Mouse (Mus musculus): ENCODE results near the gene Dnajc15. TPM values are rescaled to one million over a fixed set of nuclear protein-coding genes. Genes with fewer than 3 reads are reported as not detected.

Dnajc15 gene
- total and polyA plus RNA-seq, 3 experiments: 16.3 to 51.5 (median 17.6) TPM

DNA sequence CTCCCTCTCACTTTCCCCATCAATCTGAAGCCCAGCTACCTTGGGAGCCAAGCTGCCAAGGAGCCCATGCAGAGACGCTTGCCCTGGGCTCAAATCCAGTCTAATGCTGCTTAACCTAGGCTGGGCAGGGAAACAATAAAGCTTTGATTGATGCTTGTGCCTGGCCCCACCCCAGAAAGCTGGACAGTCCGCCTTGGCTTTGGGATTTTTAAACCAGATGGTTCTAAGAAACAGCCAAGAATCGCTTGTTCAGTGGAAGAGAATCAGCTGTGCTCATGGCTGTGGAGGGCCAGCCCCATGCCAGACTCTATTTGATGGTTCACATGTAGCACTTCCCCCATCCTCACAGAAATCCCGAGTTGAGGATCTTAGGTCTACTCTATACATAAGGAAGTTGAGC, 60.0 kb downstream of the Dnajc15 start:
- no peaks in the 10 kb centered on the region for H3K9me3 ChIP-seq (replicated peaks)
- no peak for ATAC-seq (ENCODE audit: extremely low read depth, insufficient number of reproducible peaks, low FRiP score, poor library complexity, severe bottlenecking)
- H3K36me3 ChIP-seq (replicated peaks): peaks cover 3% of the 10 kb centered on the region
- TF ChIP-seq GATA1 (IDR thresholded peaks at IDR 0.05; ENCODE audit: borderline replicate concordance, low read length) (no peak), POLR2AphosphoS5 (IDR thresholded peaks at IDR 0.05; ENCODE audit: insufficient replicate concordance, low read depth, low read length) (no peak), GATA2 (IDR thresholded peaks at IDR 0.05; ENCODE audit: borderline replicate concordance, low read depth, low read length) (no peak), TAL1 (conservative IDR thresholded peaks at IDR 0.05; ENCODE audit: low read depth, low read length) (no peak), CTCF (IDR thresholded peaks at IDR 0.05; ENCODE audit: low read depth, low read length) (no peak)
- no peaks in the 10 kb centered on the region for H3K27me3 ChIP-seq (ENCODE audit: insufficient read depth, low read length)
- DNase-seq (ENCODE audit: low spot score): no peak
- H3K4me3 ChIP-seq (ENCODE audit: low read depth, low read length): no peak overlapping the region
- no peaks in the 10 kb centered on the region for H3K4me1 ChIP-seq (ENCODE audit: insufficient read depth, low read depth, low read length)

DNA sequence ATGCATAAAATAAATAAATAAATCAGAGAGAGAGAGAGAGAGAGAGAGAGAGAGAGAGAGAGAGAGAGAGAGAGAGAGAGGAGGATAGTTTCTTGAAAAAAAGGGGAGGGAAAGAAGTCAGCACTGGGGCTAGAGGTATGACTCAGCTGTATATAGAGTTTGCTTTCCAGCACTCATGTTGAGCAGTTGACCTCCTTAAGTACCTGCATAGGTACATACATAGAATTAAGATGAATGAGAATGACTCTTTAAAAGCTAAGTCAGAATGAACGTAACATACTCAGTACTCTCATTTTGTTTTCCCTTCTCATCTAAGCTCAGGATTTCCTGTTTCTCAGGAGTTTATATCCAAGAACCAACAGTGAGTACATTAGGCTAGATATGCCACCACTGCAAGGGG, 62.0 kb downstream of the Dnajc15 start:
- H3K36me3 ChIP-seq (replicated peaks): no peaks in the 10 kb centered on the region
- DNase-seq (ENCODE audit: low spot score) (no peak), ATAC-seq (ENCODE audit: extremely low read depth, insufficient number of reproducible peaks, low FRiP score, poor library complexity, severe bottlenecking) (no peak)
- TF ChIP-seq TAL1 (conservative IDR thresholded peaks at IDR 0.05; ENCODE audit: low read depth, low read length): no peak
- TF ChIP-seq CTCF (IDR thresholded peaks at IDR 0.05; ENCODE audit: low read depth, low read length): no peak
- no peaks in the 10 kb centered on the region for H3K27me3 ChIP-seq (ENCODE audit: insufficient read depth, low read length)
- no peak overlapping the region for H3K4me3 ChIP-seq (ENCODE audit: low read depth, low read length)
- H3K4me1 ChIP-seq (ENCODE audit: insufficient read depth, low read depth, low read length): no peaks in the 10 kb centered on the region
- H3K9me3 ChIP-seq (replicated peaks): no peaks in the 10 kb centered on the region

DNA sequence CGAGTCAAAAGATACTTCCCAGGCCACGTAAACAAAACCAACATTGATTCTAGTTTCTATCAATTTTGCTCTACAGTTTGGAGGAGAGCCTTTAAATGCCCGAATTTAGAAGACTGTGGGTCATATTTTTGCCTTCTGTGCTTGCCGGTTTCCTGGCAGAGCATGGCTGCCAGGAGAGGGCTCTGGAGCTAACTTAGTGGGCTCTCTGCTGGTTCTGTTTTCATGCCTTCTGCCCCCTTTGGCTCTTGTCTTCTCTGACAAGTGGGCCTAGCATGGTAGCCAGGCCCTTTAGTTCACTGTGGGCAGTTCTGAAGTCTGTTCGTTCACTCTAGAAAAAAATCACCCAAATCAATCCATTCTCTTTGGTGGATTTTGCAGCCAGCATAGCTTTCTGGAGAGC, 63.5 kb downstream of the Dnajc15 start:
- Histone ChIP-seq H3K9me3 (replicated peaks) (no peaks in the 10 kb centered on the region), H3K36me3 (replicated peaks) (no peaks in the 10 kb centered on the region), H3K4me1 (ENCODE audit: insufficient read depth, low read depth, low read length) (no peaks in the 10 kb centered on the region), H3K4me3 (ENCODE audit: low read depth, low read length) (no peak overlapping the region), H3K27me3 (ENCODE audit: insufficient read depth, low read length) (no peaks in the 10 kb centered on the region)
- no peak for ATAC-seq (ENCODE audit: extremely low read depth, insufficient number of reproducible peaks, low FRiP score, poor library complexity, severe bottlenecking)
- TF ChIP-seq TAL1 (conservative IDR thresholded peaks at IDR 0.05; ENCODE audit: low read depth, low read length) (no peak), CTCF (IDR thresholded peaks at IDR 0.05; ENCODE audit: low read depth, low read length) (no peak), GATA1 (IDR thresholded peaks at IDR 0.05; ENCODE audit: borderline replicate concordance, low read length) (no peak), GATA2 (IDR thresholded peaks at IDR 0.05; ENCODE audit: borderline replicate concordance, low read depth, low read length) (no peak), POLR2AphosphoS5 (IDR thresholded peaks at IDR 0.05; ENCODE audit: insufficient replicate concordance, low read depth, low read length) (no peak)
- no peak for DNase-seq (ENCODE audit: low spot score)

GRCm38 (mm10) chr14:77807836-77808235, 67.1 kb downstream of the Dnajc15 start:
- Histone ChIP-seq H3K27me3 (ENCODE audit: insufficient read depth, low read length) (no peaks in the 10 kb centered on the region), H3K4me1 (ENCODE audit: insufficient read depth, low read depth, low read length) (no peaks in the 10 kb centered on the region), H3K9me3 (replicated peaks) (no peaks in the 10 kb centered on the region), H3K36me3 (replicated peaks) (no peaks in the 10 kb centered on the region), H3K4me3 (ENCODE audit: low read depth, low read length) (no peak overlapping the region)
- TF ChIP-seq GATA1 (IDR thresholded peaks at IDR 0.05; ENCODE audit: borderline replicate concordance, low read length) (no peak), TAL1 (conservative IDR thresholded peaks at IDR 0.05; ENCODE audit: low read depth, low read length) (no peak), POLR2AphosphoS5 (IDR thresholded peaks at IDR 0.05; ENCODE audit: insufficient replicate concordance, low read depth, low read length) (no peak), GATA2 (IDR thresholded peaks at IDR 0.05; ENCODE audit: borderline replicate concordance, low read depth, low read length) (no peak), CTCF (IDR thresholded peaks at IDR 0.05; ENCODE audit: low read depth, low read length) (no peak)
- no peak for DNase-seq (ENCODE audit: low spot score)
- no peak for ATAC-seq (ENCODE audit: extremely low read depth, insufficient number of reproducible peaks, low FRiP score, poor library complexity, severe bottlenecking)

- H3K4me3 ChIP-seq (ENCODE audit: low read depth, low read length): no peak overlapping the region
- H3K27me3 ChIP-seq (ENCODE audit: insufficient read depth, low read length): no peaks in the 10 kb centered on the region
- H3K9me3 ChIP-seq (replicated peaks): no peaks in the 10 kb centered on the region
- no peak for TF ChIP-seq GATA1 (IDR thresholded peaks at IDR 0.05; ENCODE audit: borderline replicate concordance, low read length)
- TF ChIP-seq GATA2 (IDR thresholded peaks at IDR 0.05; ENCODE audit: borderline replicate concordance, low read depth, low read length): no peak
- TF ChIP-seq CTCF (IDR thresholded peaks at IDR 0.05; ENCODE audit: low read depth, low read length): no peak
- TF ChIP-seq POLR2AphosphoS5 (IDR thresholded peaks at IDR 0.05; ENCODE audit: insufficient replicate concordance, low read depth, low read length): no peak
- TF ChIP-seq TAL1 (conservative IDR thresholded peaks at IDR 0.05; ENCODE audit: low read depth, low read length): no peak
- no peak for ATAC-seq (ENCODE audit: extremely low read depth, insufficient number of reproducible peaks, low FRiP score, poor library complexity, severe bottlenecking)
- no peaks in the 10 kb centered on the region for H3K4me1 ChIP-seq (ENCODE audit: insufficient read depth, low read depth, low read length)
- no peak for DNase-seq (ENCODE audit: low spot score)
- H3K36me3 ChIP-seq (replicated peaks): no peaks in the 10 kb centered on the region
These were observed 68.6 kb downstream of the Dnajc15 start for GRCm38 (mm10) chr14:77806345-77806744.

DNA sequence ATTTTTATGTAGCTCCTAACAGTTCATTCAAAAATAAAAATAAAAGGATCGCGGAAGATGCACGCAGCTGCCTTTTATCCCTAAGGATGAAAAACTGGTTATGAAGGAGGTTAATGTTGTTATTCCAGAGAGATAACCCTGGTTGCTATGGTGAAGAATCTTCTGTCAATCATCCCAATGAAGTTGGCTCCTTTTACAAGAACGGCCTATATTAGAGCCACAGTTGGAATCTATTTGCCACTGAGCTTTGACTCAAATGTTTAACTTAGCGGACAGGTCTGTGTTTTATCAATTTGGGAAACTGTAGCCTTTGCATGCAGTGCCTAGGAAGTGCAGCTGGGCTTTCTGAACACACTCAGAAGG, 72.7 kb downstream of the Dnajc15 start:
- Histone ChIP-seq H3K36me3 (replicated peaks) (no peaks in the 10 kb centered on the region), H3K27me3 (ENCODE audit: insufficient read depth, low read length) (no peaks in the 10 kb centered on the region), H3K4me3 (ENCODE audit: low read depth, low read length) (no peak overlapping the region), H3K9me3 (replicated peaks) (peaks cover 6% of the 10 kb centered on the region; the same call in 1 of the 2 replicates), H3K4me1 (ENCODE audit: insufficient read depth, low read depth, low read length) (no peaks in the 10 kb centered on the region)
- DNase-seq (ENCODE audit: low spot score) (no peak), ATAC-seq (ENCODE audit: extremely low read depth, insufficient number of reproducible peaks, low FRiP score, poor library complexity, severe bottlenecking) (no peak)
- no peak for TF ChIP-seq GATA1 (IDR thresholded peaks at IDR 0.05; ENCODE audit: borderline replicate concordance, low read length)
- TF ChIP-seq TAL1 (conservative IDR thresholded peaks at IDR 0.05; ENCODE audit: low read depth, low read length): no peak
- TF ChIP-seq POLR2AphosphoS5 (IDR thresholded peaks at IDR 0.05; ENCODE audit: insufficient replicate concordance, low read depth, low read length): no peak
- TF ChIP-seq GATA2 (IDR thresholded peaks at IDR 0.05; ENCODE audit: borderline replicate concordance, low read depth, low read length): no peak
- TF ChIP-seq CTCF (IDR thresholded peaks at IDR 0.05; ENCODE audit: low read depth, low read length): no peak

Measured in G1E (cell line).